Mouse (Mus musculus) liver, adult 2 months (tissue): Measurements from ENCODE around the gene Defb38. TPM values are rescaled to one million over a fixed set of nuclear protein-coding genes. Genes with fewer than 3 reads are reported as not detected.

Source experiments
- DNase-seq: peaks from one replicate; pipeline ENCODE4 v3.0.0-alpha.2; 2011; ENCODE audit warnings: low read depth, low spot score; ENCODE audit errors: extremely low read depth
- H3K27ac ChIP-seq: fragments of 200-500 bp; replicated peaks from 2 replicates; pipeline ENCODE4 v1.5.1; 2012; ENCODE audit warnings: low read depth, mild to moderate bottlenecking, control low read depth, inconsistent platforms, low read length; ENCODE audit not compliant: insufficient read depth
- H3K27me3 ChIP-seq: fragments of 200-500 bp; 2 replicates; pipeline ENCODE4 v1.6.1; 2012; ENCODE audit warnings: mild to moderate bottlenecking, moderate library complexity, low read length, inconsistent platforms; ENCODE audit not compliant: control insufficient read depth, insufficient read depth
- H3K36me3 ChIP-seq: fragments of 200-500 bp; 2 replicates; pipeline ENCODE4 v1.6.1; 2012; ENCODE audit warnings: low read length, inconsistent platforms; ENCODE audit not compliant: control insufficient read depth, insufficient read depth
- H3K4me1 ChIP-seq: fragments of 200-500 bp; 2 replicates; pipeline ENCODE4 v1.6.1; 2011; ENCODE audit warnings: low read length; ENCODE audit not compliant: control insufficient read depth, insufficient read depth
- H3K4me3 ChIP-seq: fragments of 200-500 bp; 2 replicates; pipeline ENCODE4 v1.5.1; 2011; ENCODE audit warnings: low read depth, mild to moderate bottlenecking, control low read depth, low read length, moderate library complexity; ENCODE audit not compliant: insufficient read depth
- H3K79me2 ChIP-seq: fragments of 200-500 bp; 2 replicates; pipeline ENCODE4 v1.6.1; 2012; ENCODE audit warnings: inconsistent platforms, mild to moderate bottlenecking, low read length, moderate library complexity; ENCODE audit not compliant: control insufficient read depth, insufficient read depth
- H3K9ac ChIP-seq: fragments of 200-500 bp; 2 replicates; pipeline ENCODE4 v1.6.1; 2012; ENCODE audit warnings: low read depth, mild to moderate bottlenecking, control low read depth, inconsistent platforms, low read length
- CTCF ChIP-seq: fragments of 200-500 bp; IDR thresholded peaks from 2 replicates; pipeline ENCODE4 v1.5.1; 2011; ENCODE audit warnings: low read depth, low read length, control low read depth
- POLR2A ChIP-seq: fragments of 200-500 bp; IDR thresholded peaks from 2 replicates; pipeline ENCODE4 v1.6.1; 2011; ENCODE audit warnings: low read length, control low read depth; ENCODE audit not compliant: insufficient read depth; ENCODE audit errors: extremely low read depth
- WGBS: fragments of 180-500 bp; shearing (Covaris S2); methylation state at CpG from one replicate; pipeline ENCODE4 v1.1.7; 2018; 5-methylcytosine and 5-hydroxymethylcytosine counted together
- polyA plus RNA-seq: library from polyadenylated mRNA; depleted of rRNA; stranded (reverse); fragments of >200 nt; gene quantifications from 2 replicates; pipeline ENCODE4 v1.2.3, GENCODE M21; 2012; rRNA removed
- total RNA-seq: library from RNA; depleted of rRNA; stranded (reverse); fragments of >200 nt; gene quantifications from 2 replicates; pipeline ENCODE4 v1.2.3, GENCODE M21; 2014; rRNA removed

Gene Defb38
- total RNA-seq (not detected in 2 replicates), polyA plus RNA-seq (not detected in 2 replicates)

GRCm38 (mm10) chr8:19026466-19026865 is at the start of gene Defb38:
TSS of gene Defb38 (minus strand) at chr8:19026566.
- no peaks in the 10 kb centered on the region for H3K79me2 ChIP-seq
- H3K9ac ChIP-seq: no peak within 1 kb of the TSS
- no peaks in the 10 kb centered on the region for H3K27me3 ChIP-seq
- no peak within 1 kb of the TSS for H3K4me3 ChIP-seq
- WGBS: 82% methylated on average over 1 of the region's 1 CpGs
- no peaks in the 10 kb centered on the region for H3K4me1 ChIP-seq
- no peaks in the 10 kb centered on the region for H3K36me3 ChIP-seq
- TF ChIP-seq CTCF: no peak
- no peak for TF ChIP-seq POLR2A
- no peak for DNase-seq
- H3K27ac ChIP-seq: no peak within 1 kb of the TSS

GRCm38 (mm10) chr8:19066013-19066412 is 39.6 kb upstream of the Defb38 start:
- DNase-seq: no peak
- TF ChIP-seq CTCF: no peak
- no peak for TF ChIP-seq POLR2A
- H3K27me3 ChIP-seq: no peaks in the 10 kb centered on the region
- no peaks in the 10 kb centered on the region for H3K36me3 ChIP-seq
- H3K27ac ChIP-seq: no peak overlapping the region
- no peaks in the 10 kb centered on the region for H3K4me1 ChIP-seq
- H3K4me3 ChIP-seq: no peak overlapping the region
- H3K79me2 ChIP-seq: no peaks in the 10 kb centered on the region
- WGBS: 66% methylated on average over 2 of the region's 2 CpGs
- H3K9ac ChIP-seq: no peak overlapping the region

DNA sequence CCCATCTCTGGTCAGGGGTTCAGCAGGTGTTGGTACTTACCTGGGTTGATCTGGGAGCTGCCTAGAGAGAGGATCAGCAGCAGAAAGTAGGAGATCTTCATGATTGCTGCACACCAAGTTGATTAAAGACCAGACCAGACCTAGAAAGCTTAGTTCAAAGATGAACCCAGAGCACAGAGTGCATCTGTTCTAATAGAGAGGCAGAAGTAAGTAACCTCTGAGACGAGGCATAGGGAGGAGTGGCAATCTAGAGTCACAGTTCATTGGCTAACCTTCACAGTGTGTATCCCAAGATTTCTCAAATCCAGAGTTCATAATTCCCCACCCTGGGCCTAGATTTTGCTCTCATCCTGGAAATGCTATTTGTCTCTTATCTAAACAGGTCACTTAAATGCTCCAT is 38.3 kb upstream of the Defb38 start, which contains the start of gene Defb39:
Gene Defb39 (minus strand): TSS at position 101 of the 400 bp plus-strand sequence.
- no peak for DNase-seq
- WGBS: 74% methylated on average over 1 of the region's 1 CpGs
- Histone ChIP-seq H3K36me3 (no peaks in the 10 kb centered on the region), H3K27ac (no peak within 1 kb of the TSS), H3K27me3 (no peaks in the 10 kb centered on the region), H3K79me2 (no peaks in the 10 kb centered on the region), H3K9ac (no peak within 1 kb of the TSS), H3K4me3 (no peak within 1 kb of the TSS), H3K4me1 (no peaks in the 10 kb centered on the region)
- TF ChIP-seq CTCF (no peak), POLR2A (no peak)

GRCm38 (mm10) chr8:19062891-19063290 is 36.5 kb upstream of the Defb38 start:
- no peaks in the 10 kb centered on the region for H3K4me1 ChIP-seq
- H3K4me3 ChIP-seq: no peak overlapping the region
- H3K27me3 ChIP-seq: no peaks in the 10 kb centered on the region
- H3K27ac ChIP-seq: no peak overlapping the region
- H3K9ac ChIP-seq: no peak overlapping the region
- no peak for DNase-seq
- TF ChIP-seq POLR2A: no peak
- TF ChIP-seq CTCF: no peak
- no peaks in the 10 kb centered on the region for H3K36me3 ChIP-seq
- no peaks in the 10 kb centered on the region for H3K79me2 ChIP-seq

DNA sequence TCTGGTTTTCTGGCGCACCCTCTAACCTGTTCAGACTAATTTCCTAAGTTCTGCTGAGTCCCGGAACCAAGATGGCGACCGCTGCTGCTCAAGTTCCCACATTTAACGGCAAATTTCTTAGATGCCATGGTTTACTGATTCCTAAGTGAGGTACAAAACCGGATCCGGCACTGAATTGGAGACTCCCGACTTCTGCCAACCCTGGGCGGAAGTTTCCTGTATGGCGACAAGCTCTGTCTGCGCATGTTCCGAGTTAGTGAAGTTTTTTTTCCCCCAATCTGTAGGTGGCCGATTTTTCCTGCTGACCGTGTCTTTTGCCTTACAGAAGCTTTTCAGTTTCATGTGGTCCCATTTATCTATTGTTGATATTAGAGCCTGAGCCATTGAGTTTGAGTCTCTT is 18.9 kb upstream of the Defb38 start:
- no peaks in the 10 kb centered on the region for H3K27me3 ChIP-seq
- H3K4me1 ChIP-seq: no peaks in the 10 kb centered on the region
- TF ChIP-seq CTCF: no peak
- TF ChIP-seq POLR2A: no peak
- WGBS: 91% methylated on average over 14 of the region's 14 CpGs
- DNase-seq: no peak
- no peaks in the 10 kb centered on the region for H3K36me3 ChIP-seq
- no peak overlapping the region for H3K4me3 ChIP-seq
- H3K79me2 ChIP-seq: no peaks in the 10 kb centered on the region
- no peak overlapping the region for H3K27ac ChIP-seq
- no peak overlapping the region for H3K9ac ChIP-seq

Other genes starting within 250 kb of the Defb38 start
- gene Defb40, start 48.3 kb downstream of the Defb38 start, total RNA-seq: not detected in 2 replicates
- gene Defb40, start 48.3 kb downstream of the Defb38 start, polyA plus RNA-seq: not detected in 2 replicates
- gene Defb37, start 35.5 kb downstream of the Defb38 start, total RNA-seq: not detected in 2 replicates
- not detected in 2 replicates for gene Defb37, start 35.5 kb downstream of the Defb38 start, polyA plus RNA-seq
- not detected in 2 replicates for gene Defb39, start 38.2 kb upstream of the Defb38 start, total RNA-seq
- gene Defb39, start 38.2 kb upstream of the Defb38 start, polyA plus RNA-seq: not detected in 2 replicates
- not detected in 2 replicates for gene Defb12, start 88.3 kb upstream of the Defb38 start, total RNA-seq
- not detected in 2 replicates for gene Defb12, start 88.3 kb upstream of the Defb38 start, polyA plus RNA-seq
- not detected in 2 replicates for gene Defb34, start 97.2 kb upstream of the Defb38 start, total RNA-seq
- gene Defb34, start 97.2 kb upstream of the Defb38 start, polyA plus RNA-seq: not detected in 2 replicates
- not detected in 2 replicates for gene Gm45826, start 114.2 kb upstream of the Defb38 start, total RNA-seq
- not detected in 2 replicates for gene Gm45826, start 114.2 kb upstream of the Defb38 start, polyA plus RNA-seq
- not detected in 2 replicates for gene Defb14, start 167.8 kb upstream of the Defb38 start, total RNA-seq
- not detected in 2 replicates for gene Defb14, start 167.8 kb upstream of the Defb38 start, polyA plus RNA-seq
- gene Defb4, start 172.1 kb upstream of the Defb38 start, total RNA-seq: not detected in 2 replicates
- gene Defb4, start 172.1 kb upstream of the Defb38 start, polyA plus RNA-seq: not detected in 2 replicates
- not detected in 2 replicates for gene Defb6, start 198.9 kb upstream of the Defb38 start, total RNA-seq
- gene Defb6, start 198.9 kb upstream of the Defb38 start, polyA plus RNA-seq: not detected in 2 replicates
- not detected in 2 replicates for gene Defb46, start 213.3 kb upstream of the Defb38 start, total RNA-seq
- gene Defb46, start 213.3 kb upstream of the Defb38 start, polyA plus RNA-seq: not detected in 2 replicates
- not detected in 2 replicates for gene Defb5, start 221.0 kb upstream of the Defb38 start, total RNA-seq
- gene Defb5, start 221.0 kb upstream of the Defb38 start, polyA plus RNA-seq: not detected in 2 replicates